Mouse (Mus musculus) MEL (cell line): ENCODE data around the gene Cldn4. TPM values are rescaled to one million over a fixed set of nuclear protein-coding genes. Genes with fewer than 3 reads are reported as not detected.

ENCODE experiments used
- DNase-seq: peaks from one replicate; pipeline ENCODE4 v3.0.0; 2011; ENCODE audit warnings: low read depth, low spot score
- H3K27ac ChIP-seq: 2 replicates; pipeline ENCODE4 v1.5.1; 2012; ENCODE audit warnings: low read depth, mild to moderate bottlenecking, control low read depth, low read length, moderate library complexity; ENCODE audit not compliant: control insufficient read depth
- H3K27me3 ChIP-seq, 2 experiments: fragments of 150-350 bp in 1 of 2; sonication (generic) in 1 of 2; 2 replicates each; pipeline ENCODE4 v1.6.1; 2012; ENCODE audit warnings: low read length in 2 of 2, mild to moderate bottlenecking in 2 of 2, improper control_type of control experiment in 1 of 2, moderate library complexity in 1 of 2; ENCODE audit not compliant: insufficient read depth in 2 of 2, control insufficient read depth in 1 of 2
- H3K36me3 ChIP-seq, 2 experiments: 2 replicates each; pipeline ENCODE4 v1.6.1; 2012 to 2014; ENCODE audit warnings: low read length in 2 of 2, improper control_type of control experiment in 1 of 2, inconsistent platforms in 1 of 2, mild to moderate bottlenecking in 1 of 2; ENCODE audit not compliant: insufficient read depth in 2 of 2, control insufficient read depth in 1 of 2
- H3K4me1 ChIP-seq, 2 experiments: fragments of 150-350 bp in 1 of 2; sonication (generic) in 1 of 2; 2 replicates each; pipeline ENCODE4 v1.6.1; 2012; ENCODE audit warnings: low read length in 2 of 2, improper control_type of control experiment in 1 of 2, mild to moderate bottlenecking in 1 of 2; ENCODE audit not compliant: insufficient read depth in 2 of 2, control insufficient read depth in 1 of 2
- H3K4me3 ChIP-seq, 2 experiments: fragments of 150-350 bp in 1 of 2; sonication (generic) in 1 of 2; 2 replicates each; pipeline ENCODE4 v1.5.1; 2012; ENCODE audit warnings: low read depth in 2 of 2, low read length in 2 of 2, mild to moderate bottlenecking in 2 of 2, moderate library complexity in 2 of 2, control low read depth in 1 of 2, improper control_type of control experiment in 1 of 2; ENCODE audit not compliant: control insufficient read depth in 1 of 2, insufficient read depth in 1 of 2
- H3K79me2 ChIP-seq: 2 replicates; pipeline ENCODE4 v1.6.1; 2012; ENCODE audit warnings: mild to moderate bottlenecking, low read length, moderate library complexity; ENCODE audit not compliant: control insufficient read depth, poor library complexity, insufficient read depth
- H3K9ac ChIP-seq: 2 replicates; pipeline ENCODE4 v1.6.1; 2012; ENCODE audit warnings: low read depth, mild to moderate bottlenecking, control low read depth, low read length, moderate library complexity; ENCODE audit not compliant: control insufficient read depth, poor library complexity, severe bottlenecking
- H3K9me3 ChIP-seq: fragments of 150-350 bp; sonication (generic); replicated peaks from 2 replicates; pipeline ENCODE4 v1.6.1; 2012; ENCODE audit warnings: mild to moderate bottlenecking, low read length, improper control_type of control experiment, moderate library complexity; ENCODE audit not compliant: insufficient read depth
- CHD1 ChIP-seq: IDR thresholded peaks from 2 replicates; pipeline ENCODE4 v1.6.1; 2012; ENCODE audit warnings: low read depth, mild to moderate bottlenecking, inconsistent platforms, low read length, improper control_type of control experiment
- HCFC1 ChIP-seq: IDR thresholded peaks from 2 replicates; pipeline ENCODE4 v1.6.1; 2012; ENCODE audit warnings: low read depth, mild to moderate bottlenecking, inconsistent platforms, low read length, improper control_type of control experiment, moderate library complexity
- JUND ChIP-seq: IDR thresholded peaks from 2 replicates; pipeline ENCODE4 v1.6.1; 2011; ENCODE audit warnings: low read depth, mild to moderate bottlenecking, improper control_type of control experiment, low read length
- KAT2A ChIP-seq: conservative IDR thresholded peaks from 2 replicates; pipeline ENCODE4 v1.6.1; 2012; ENCODE audit warnings: low read depth, low read length, improper control_type of control experiment, inconsistent platforms
- MYB ChIP-seq: IDR thresholded peaks from 2 replicates; pipeline ENCODE4 v1.6.1; 2011; ENCODE audit warnings: mild to moderate bottlenecking, low read depth, low read length, improper control_type of control experiment
- NELFE ChIP-seq: IDR thresholded peaks from 2 replicates; pipeline ENCODE4 v1.6.1; 2011; ENCODE audit warnings: low read depth, low read length, improper control_type of control experiment
- POLR2A ChIP-seq, 2 experiments: IDR thresholded peaks; 2 replicates each; pipeline ENCODE4 v1.6.1; 2011 to 2012; ENCODE audit warnings: low read length in 2 of 2, mild to moderate bottlenecking in 2 of 2, control low read depth in 1 of 2, improper control_type of control experiment in 1 of 2, low read depth in 1 of 2, moderate library complexity in 1 of 2; ENCODE audit not compliant: control insufficient read depth in 1 of 2, insufficient read depth in 1 of 2, poor library complexity in 1 of 2
- POLR2AphosphoS5 ChIP-seq: IDR thresholded peaks from 2 replicates; pipeline ENCODE4 v1.6.1; 2012; ENCODE audit warnings: low read depth, borderline replicate concordance, mild to moderate bottlenecking, inconsistent platforms, low read length, moderate library complexity, mixed read lengths
- ZMIZ1 ChIP-seq: IDR thresholded peaks from 2 replicates; pipeline ENCODE4 v1.6.1; 2012; ENCODE audit warnings: low read depth, mild to moderate bottlenecking, inconsistent platforms, low read length, improper control_type of control experiment, moderate library complexity
- ZNF384 ChIP-seq: IDR thresholded peaks from 2 replicates; pipeline ENCODE4 v1.6.1; 2012; ENCODE audit warnings: low read depth, mild to moderate bottlenecking, inconsistent platforms, low read length, improper control_type of control experiment
- polyA plus RNA-seq, 2 experiments: library from polyadenylated mRNA; stranded (reverse) in 1 of 2; unstranded in 1 of 2; fragments of >175 nt in 1 of 2; fragments of >200 nt in 1 of 2; gene quantifications; 2 replicates each; pipeline versions ENCODE4 v1.2.1 to v1.2.4; 2012; ENCODE audit warnings: low replicate concordance in 2 of 2, low read depth in 1 of 2; ENCODE audit not compliant: insufficient read length in 2 of 2, insufficient read depth in 1 of 2, missing spikeins in 1 of 2
- total RNA-seq: library from RNA; depleted of rRNA; stranded (reverse); fragments of 300-350 nt; gene quantifications from 2 replicates; pipeline ENCODE4 v1.2.3, GENCODE M21; 2012

Gene Cldn4
- total and polyA plus RNA-seq, 3 experiments = 0.04 to 0.08 TPM; not detected in 1

GRCm38 (mm10) chr5:134945266-134945959, 1.3 kb downstream of the Cldn4 start:
- Histone ChIP-seq H3K9me3 (no peaks in the 10 kb centered on the region), H3K4me3 (no peak overlapping the region), H3K79me2 (no peaks in the 10 kb centered on the region), H3K27ac (no peak overlapping the region), H3K9ac (no peak overlapping the region), H3K4me1 (no peaks in the 10 kb centered on the region), H3K27me3 (peaks cover 0 to 6% of the 10 kb centered on the region in 2 experiments; a peak in 3 of 4 replicates), H3K36me3 (no peaks in the 10 kb centered on the region)
- no peak for DNase-seq
- TF ChIP-seq NELFE (no peak), HCFC1 (no peak), JUND (no peak), POLR2A (IDR thresholded peaks at IDR 0.05; ENCODE audit: control insufficient read depth in 1 of 2, insufficient read depth in 1 of 2, low read depth in 1 of 2, low read length in 2 of 2, poor library complexity in 1 of 2) (0 out of 4 replicates have a peak, but pooled peaks of 1 of the 2 experiments have one; percentile 18), KAT2A (no peak), ZNF384 (no peak)

GRCm38 (mm10) chr5:134944179-134944578, 2.6 kb downstream of the Cldn4 start:
- Histone ChIP-seq H3K4me3 (no peak overlapping the region), H3K27ac (no peak overlapping the region), H3K79me2 (no peaks in the 10 kb centered on the region), H3K4me1 (no peaks in the 10 kb centered on the region), H3K27me3 (peaks cover 0 to 1% of the 10 kb centered on the region in 2 experiments; a peak in 1 of 4 replicates)
- no peak for DNase-seq
- TF ChIP-seq HCFC1 = no peak
- TF ChIP-seq, all 39 proteins: peak for 0
- Histone ChIP-seq H3K9me3 (no peaks in the 10 kb centered on the region), H3K9ac (no peak overlapping the region), H3K36me3 (no peaks in the 10 kb centered on the region)

GRCm38 (mm10) chr5:134942740-134943139, 4.0 kb downstream of the Cldn4 start:
- Histone ChIP-seq H3K4me1 (no peaks in the 10 kb centered on the region), H3K79me2 (no peaks in the 10 kb centered on the region), H3K36me3 (no peaks in the 10 kb centered on the region), H3K27ac (no peak overlapping the region), H3K9me3 (no peaks in the 10 kb centered on the region), H3K27me3 (no peaks in the 10 kb centered on the region), H3K9ac (no peak overlapping the region), H3K4me3 (no peak overlapping the region)
- no peak for DNase-seq
- TF ChIP-seq MYB (no peak), POLR2AphosphoS5 (no peak), ZNF384 (no peak), JUND (no peak), ZMIZ1 (no peak), CHD1 (no peak)
